Mouse (Mus musculus) midbrain, embryonic 15.5 days (tissue): Measurements from ENCODE around the gene C1ra. TPM values are rescaled to one million over a fixed set of nuclear protein-coding genes. Genes with fewer than 3 reads are reported as not detected.
A peak's percentile ranks its signal among the peaks of the same experiment; 100 is the strongest.
"Not testable (repeated sequence)": the region's sequence is repeated elsewhere in the genome, so short reads cannot be mapped to it uniquely, and the experiment has no call there.

ENCODE experiments used
- ATAC-seq: fragments of 200-750 bp; cut with Nextera tagmentation; replicated peaks from 2 replicates; pipeline ENCODE4 v1.8.0; 2017; ENCODE audit warnings: moderate TSS enrichment
- H3K27ac ChIP-seq: fragments of 300-500 bp; sonication (generic); 2 replicates; pipeline ENCODE4 v1.5.1; 2015; ENCODE audit warnings: mild to moderate bottlenecking, inconsistent platforms
- H3K27me3 ChIP-seq: fragments of 300-500 bp; sonication (generic); replicated peaks from 2 replicates; pipeline ENCODE4 v1.6.1; 2015; ENCODE audit warnings: inconsistent platforms
- H3K36me3 ChIP-seq: fragments of 300-500 bp; sonication (generic); replicated peaks from 2 replicates; pipeline ENCODE4 v1.6.1; 2015; ENCODE audit warnings: inconsistent platforms
- H3K4me1 ChIP-seq: fragments of 300-500 bp; sonication (generic); 2 replicates; pipeline ENCODE4 v1.6.1; 2015; ENCODE audit warnings: inconsistent platforms
- H3K4me2 ChIP-seq: fragments of 300-500 bp; sonication (generic); 2 replicates; pipeline ENCODE4 v1.6.1; 2015; ENCODE audit warnings: inconsistent platforms, mild to moderate bottlenecking, moderate library complexity
- H3K4me3 ChIP-seq: fragments of 300-500 bp; sonication (generic); 2 replicates; pipeline ENCODE4 v1.5.1; 2015; ENCODE audit warnings: mild to moderate bottlenecking, inconsistent platforms
- H3K9ac ChIP-seq: fragments of 300-500 bp; sonication (generic); 2 replicates; pipeline ENCODE4 v1.6.1; 2015; ENCODE audit warnings: mild to moderate bottlenecking, inconsistent platforms
- H3K9me3 ChIP-seq: fragments of 300-500 bp; sonication (generic); 2 replicates; pipeline ENCODE4 v1.6.1; 2016; ENCODE audit warnings: inconsistent platforms
- WGBS: fragments of 180-500 bp; shearing (Covaris S2); methylation state at CpG from one replicate; pipeline ENCODE4 v1.1.7; 2015; ENCODE audit warnings: mixed read lengths; 5-methylcytosine and 5-hydroxymethylcytosine counted together
- polyA plus RNA-seq: library from polyadenylated mRNA; unstranded; fragments of >200 nt; fragmentation: Nextera tagmentation; extraction: Ambion mirVana; gene quantifications from 2 replicates; pipeline ENCODE4 v1.2.1, GENCODE M21; 2015

The C1ra gene
- polyA plus RNA-seq, 1 experiment from 2014 or later: 0.28 TPM

DNA sequence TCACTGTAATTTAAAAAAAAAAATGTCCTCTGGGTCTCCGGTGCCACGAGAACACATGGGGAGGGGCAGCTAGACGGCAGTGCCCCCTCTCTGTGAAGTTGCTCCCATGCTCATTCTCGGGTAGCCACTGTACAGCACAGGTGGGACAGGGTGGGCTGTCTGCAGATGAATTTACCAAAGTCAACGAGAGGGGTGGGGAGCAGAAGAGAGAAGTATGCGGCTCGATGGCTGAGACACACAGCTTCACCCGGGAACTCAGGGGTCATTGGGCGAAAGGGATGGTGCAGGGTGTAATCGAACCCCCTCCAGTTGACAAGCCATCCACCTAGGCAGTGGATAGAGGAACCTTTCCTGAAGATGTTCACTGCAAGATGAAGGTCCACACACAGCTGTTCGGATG, 35.4 kb upstream of the C1ra start:
- Histone ChIP-seq H3K4me2 (no peak overlapping the region), H3K9me3 (no peaks in the 10 kb centered on the region), H3K27me3 (no peaks in the 10 kb centered on the region), H3K4me1 (no peaks in the 10 kb centered on the region), H3K27ac (no peak overlapping the region), H3K9ac (no peak overlapping the region), H3K4me3 (no peak overlapping the region), H3K36me3 (no peaks in the 10 kb centered on the region)
- WGBS: 86% methylated on average over 11 of the region's 11 CpGs
- no peak for ATAC-seq

DNA sequence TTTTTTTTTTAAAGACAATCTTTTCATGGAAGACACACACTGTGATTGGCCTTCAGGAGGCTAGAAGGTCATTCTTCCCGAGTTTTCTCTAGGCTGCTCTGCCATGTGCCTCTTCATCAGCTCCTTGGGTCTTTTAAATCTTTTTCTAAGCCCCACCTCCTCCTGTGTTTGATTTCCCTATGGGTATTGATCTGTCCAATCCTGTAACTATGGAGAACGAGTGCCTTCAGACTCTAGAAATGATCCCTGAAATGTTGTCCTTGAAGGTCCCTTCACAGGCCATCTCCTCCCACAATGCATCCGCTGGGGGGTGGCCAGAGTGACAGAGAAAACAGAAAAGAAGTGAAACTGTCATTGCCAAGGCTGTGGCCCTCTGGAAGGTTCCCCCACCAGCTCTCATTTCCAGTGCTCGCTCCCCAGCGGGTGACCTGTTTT, 35.0 kb upstream of the C1ra start:
- H3K36me3 ChIP-seq: no peaks in the 10 kb centered on the region
- no peak overlapping the region for H3K4me3 ChIP-seq
- no peaks in the 10 kb centered on the region for H3K27me3 ChIP-seq
- no peak overlapping the region for H3K27ac ChIP-seq
- no peak for ATAC-seq
- H3K4me2 ChIP-seq: no peak overlapping the region
- no peaks in the 10 kb centered on the region for H3K4me1 ChIP-seq
- WGBS: 66% methylated on average over 5 of the region's 5 CpGs
- no peaks in the 10 kb centered on the region for H3K9me3 ChIP-seq
- H3K9ac ChIP-seq: no peak overlapping the region

DNA sequence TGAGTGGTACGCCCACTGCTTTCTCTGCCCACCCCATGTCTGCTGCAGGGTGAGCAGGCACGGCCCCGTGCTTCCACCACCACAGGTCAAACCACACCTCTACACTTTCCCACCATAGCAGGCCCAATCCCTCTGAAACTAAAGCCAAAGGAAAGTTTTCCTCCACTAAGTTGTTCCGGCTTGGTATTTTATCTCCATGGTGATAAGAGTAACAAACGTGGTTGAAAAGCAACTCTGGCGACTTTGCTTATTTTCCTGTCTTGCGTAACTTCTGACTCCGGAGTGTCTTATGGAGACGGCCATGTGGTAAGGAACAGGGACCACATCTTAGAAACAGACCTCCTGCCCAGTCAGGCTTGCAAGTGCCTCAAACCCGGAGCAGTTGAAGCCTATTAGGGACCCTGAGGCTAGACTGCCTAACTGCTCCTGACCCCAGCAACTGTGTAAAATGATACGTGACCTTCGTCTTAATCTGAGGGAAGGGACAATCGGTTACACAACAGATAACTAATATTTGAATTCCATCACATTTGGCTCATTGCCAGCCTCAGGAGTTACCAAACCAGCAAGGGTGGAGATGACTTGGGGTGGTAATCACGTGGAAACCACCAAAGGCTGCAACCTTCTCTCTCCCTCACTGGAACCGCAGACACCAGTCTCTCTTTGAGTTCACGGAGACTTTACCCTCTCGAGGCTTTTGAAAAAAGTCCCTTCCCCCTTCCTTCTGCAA, 34.1 kb upstream of the C1ra start:
- Histone ChIP-seq H3K9me3 (no peaks in the 10 kb centered on the region), H3K9ac (no peak overlapping the region), H3K4me1 (no peaks in the 10 kb centered on the region), H3K27ac (no peak overlapping the region), H3K4me2 (no peak overlapping the region), H3K36me3 (no peaks in the 10 kb centered on the region), H3K4me3 (no peak overlapping the region), H3K27me3 (no peaks in the 10 kb centered on the region)
- 83% methylated on average over 17 of the region's 17 CpGs for WGBS
- ATAC-seq: no peak

DNA sequence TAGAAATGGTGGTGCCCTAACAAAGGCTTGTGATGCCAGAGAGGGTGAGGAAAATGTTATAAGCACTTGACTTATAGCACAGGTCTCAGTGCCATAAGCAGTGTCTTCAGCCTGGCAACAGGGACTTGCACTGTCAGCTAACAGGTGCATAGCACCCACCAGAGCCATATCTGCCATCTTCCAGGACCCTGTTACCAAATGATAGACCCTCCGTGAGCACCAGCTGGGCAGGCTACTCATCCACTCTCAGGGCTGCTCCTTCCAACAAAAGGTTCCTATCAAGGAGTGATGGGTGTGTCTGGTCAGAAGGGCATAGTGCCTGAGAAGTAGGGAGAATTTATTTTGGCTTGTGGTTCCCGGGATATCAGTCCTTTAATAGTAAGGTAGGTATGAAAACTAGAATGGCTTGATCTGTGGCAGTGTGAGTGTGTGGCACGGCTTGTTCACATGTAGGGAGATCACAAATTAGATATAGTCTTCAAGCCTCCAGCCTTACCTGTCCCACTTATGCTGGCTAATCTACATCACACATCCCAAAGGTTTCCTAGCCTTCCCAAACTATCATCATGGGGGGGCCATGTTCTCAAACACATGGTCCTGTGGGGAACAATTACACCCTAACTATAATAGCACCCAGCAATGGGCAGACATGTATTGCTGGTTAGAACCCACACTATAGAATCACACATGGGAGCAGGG, 33.2 kb upstream of the C1ra start:
- ATAC-seq: no peak
- H3K4me2 ChIP-seq: no peak overlapping the region
- H3K4me3 ChIP-seq: no peak overlapping the region
- no peaks in the 10 kb centered on the region for H3K9me3 ChIP-seq
- no peaks in the 10 kb centered on the region for H3K27me3 ChIP-seq
- no peak overlapping the region for H3K9ac ChIP-seq
- H3K4me1 ChIP-seq: no peaks in the 10 kb centered on the region
- WGBS: 95% methylated on average over 3 of the region's 3 CpGs
- H3K27ac ChIP-seq: no peak overlapping the region
- no peaks in the 10 kb centered on the region for H3K36me3 ChIP-seq

DNA sequence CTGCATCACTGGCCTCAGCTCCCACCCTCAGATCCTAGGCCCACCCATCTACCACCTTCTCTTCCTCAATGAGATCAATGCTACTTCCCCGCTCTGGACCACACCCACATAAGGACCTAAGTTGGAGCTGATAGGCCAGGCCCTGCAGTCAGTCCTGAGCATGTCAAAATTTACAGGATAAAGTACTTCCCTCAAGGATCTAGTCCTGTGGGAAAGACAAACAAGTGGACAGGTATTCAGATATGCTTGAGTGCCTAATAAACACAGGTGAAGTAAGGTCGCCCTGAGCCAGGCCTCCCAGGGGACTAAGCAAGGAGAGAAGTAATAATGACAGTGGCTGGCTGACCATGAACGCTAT, 32.7 kb upstream of the C1ra start:
- ATAC-seq: no peak

DNA sequence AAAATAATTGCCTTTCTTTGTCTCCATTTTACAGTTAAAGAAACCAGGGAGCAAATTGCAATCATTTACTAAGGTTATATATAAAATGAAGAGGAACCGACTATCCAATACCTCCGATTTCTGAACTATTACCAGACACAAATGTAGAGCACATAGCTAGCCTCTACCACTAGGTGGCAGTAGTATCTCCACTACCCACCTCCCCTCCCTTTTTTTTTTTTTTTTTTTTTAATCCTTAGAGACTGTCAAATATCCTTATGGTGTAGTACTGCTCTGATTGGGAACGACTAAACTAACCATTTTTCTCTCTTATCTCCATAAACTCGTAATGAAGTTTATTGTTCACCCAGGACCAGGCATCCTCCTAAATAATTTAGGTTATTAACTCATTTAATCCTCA, 31.9 kb upstream of the C1ra start:
- no peak for ATAC-seq
- H3K9ac ChIP-seq: no peak overlapping the region
- no peaks in the 10 kb centered on the region for H3K36me3 ChIP-seq
- no peak overlapping the region for H3K27ac ChIP-seq
- H3K4me3 ChIP-seq: no peak overlapping the region
- no peaks in the 10 kb centered on the region for H3K4me1 ChIP-seq
- H3K27me3 ChIP-seq: no peaks in the 10 kb centered on the region
- no peaks in the 10 kb centered on the region for H3K9me3 ChIP-seq
- WGBS: 52% methylated on average over 4 of the region's 4 CpGs
- no peak overlapping the region for H3K4me2 ChIP-seq

More for the DNA sequence above, 32.7 kb upstream of the C1ra start:
- no peak overlapping the region for H3K4me3 ChIP-seq
- H3K27me3 ChIP-seq: no peaks in the 10 kb centered on the region
- no peaks in the 10 kb centered on the region for H3K9me3 ChIP-seq
- H3K4me1 ChIP-seq: no peaks in the 10 kb centered on the region
- H3K27ac ChIP-seq: no peak overlapping the region
- H3K4me2 ChIP-seq: no peak overlapping the region
- H3K36me3 ChIP-seq: no peaks in the 10 kb centered on the region
- H3K9ac ChIP-seq: no peak overlapping the region
- WGBS: 89% methylated on average over 3 of the region's 3 CpGs

DNA sequence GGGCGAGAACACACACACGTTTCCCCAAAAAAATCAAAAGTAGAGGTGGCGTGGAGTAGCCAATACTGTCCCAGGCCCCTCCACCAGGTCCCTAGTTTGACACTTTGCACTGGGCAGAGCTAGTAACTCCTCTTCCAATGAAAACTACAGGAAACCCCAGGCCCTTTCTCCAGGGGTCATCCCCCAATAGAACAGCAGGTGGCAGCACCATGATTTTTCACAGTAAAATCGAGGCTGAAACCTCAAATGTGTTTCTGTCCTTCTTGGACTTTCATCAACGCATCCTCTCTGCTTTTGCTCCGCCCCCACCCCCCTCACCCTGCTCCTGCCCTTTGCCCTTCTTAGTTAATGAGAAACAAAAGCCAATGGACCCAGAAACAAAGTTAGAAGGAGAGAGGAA, 30.6 kb upstream of the C1ra start:
- H3K9me3 ChIP-seq: no peaks in the 10 kb centered on the region
- H3K9ac ChIP-seq: no peak overlapping the region
- H3K27ac ChIP-seq: no peak overlapping the region
- WGBS: 38% methylated on average over 6 of the region's 6 CpGs
- H3K27me3 ChIP-seq: no peaks in the 10 kb centered on the region
- no peak overlapping the region for H3K4me3 ChIP-seq
- no peak for ATAC-seq
- no peaks in the 10 kb centered on the region for H3K4me1 ChIP-seq
- H3K4me2 ChIP-seq: no peak overlapping the region
- H3K36me3 ChIP-seq: no peaks in the 10 kb centered on the region

DNA sequence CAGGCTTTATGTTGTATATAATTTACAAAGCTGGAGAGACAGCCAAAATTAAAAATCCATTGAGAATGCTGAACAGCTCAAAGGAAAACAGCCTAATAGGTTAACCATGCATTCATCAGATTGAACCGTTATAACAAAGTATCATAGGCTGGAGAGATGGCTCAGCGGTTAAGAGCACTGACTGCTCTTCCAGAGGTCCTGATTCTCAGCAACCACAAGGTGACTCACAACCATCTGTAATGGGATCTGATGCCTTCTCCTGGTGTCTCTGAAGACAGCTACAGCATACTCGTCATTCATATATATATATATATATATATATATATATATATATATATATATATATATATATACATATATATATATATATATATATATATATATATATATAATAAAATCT, 28.4 kb upstream of the C1ra start:
- not testable (repeated sequence) for H3K4me1 ChIP-seq, H3K27ac ChIP-seq, H3K4me3 ChIP-seq, ATAC-seq, H3K4me2 ChIP-seq, H3K27me3 ChIP-seq, H3K9me3 ChIP-seq, H3K36me3 ChIP-seq, H3K9ac ChIP-seq
- WGBS: 88% methylated on average over 3 of the region's 3 CpGs

DNA sequence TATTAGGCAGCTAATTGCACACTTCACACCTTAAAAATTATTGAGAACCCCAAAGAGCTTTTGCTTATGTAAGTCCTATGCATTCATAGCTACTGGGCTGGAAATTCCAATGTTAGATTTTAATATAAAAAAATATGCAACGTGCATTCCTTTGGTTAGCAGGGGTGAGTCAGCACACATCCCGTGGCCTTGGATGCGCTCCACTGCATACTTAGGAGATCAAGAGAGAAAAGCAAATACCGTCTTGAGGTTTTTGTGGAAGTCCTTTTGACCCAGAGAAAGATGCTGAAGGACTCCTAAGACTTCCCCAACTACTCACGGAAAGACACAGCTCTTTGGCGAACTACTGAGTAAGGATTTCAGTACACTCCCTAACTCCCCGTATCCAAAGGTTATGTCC, 27.4 kb upstream of the C1ra start:
- H3K9me3 ChIP-seq: no peaks in the 10 kb centered on the region
- H3K4me1 ChIP-seq: no peaks in the 10 kb centered on the region
- H3K4me3 ChIP-seq: no peak overlapping the region
- peak overlapping the region; percentile 45; the same call in 1 of the 2 replicates for H3K4me2 ChIP-seq
- WGBS: 85% methylated on average over 7 of the region's 7 CpGs
- no peaks in the 10 kb centered on the region for H3K36me3 ChIP-seq
- no peaks in the 10 kb centered on the region for H3K27me3 ChIP-seq
- no peak overlapping the region for H3K27ac ChIP-seq
- no peak overlapping the region for H3K9ac ChIP-seq
- no peak for ATAC-seq

DNA sequence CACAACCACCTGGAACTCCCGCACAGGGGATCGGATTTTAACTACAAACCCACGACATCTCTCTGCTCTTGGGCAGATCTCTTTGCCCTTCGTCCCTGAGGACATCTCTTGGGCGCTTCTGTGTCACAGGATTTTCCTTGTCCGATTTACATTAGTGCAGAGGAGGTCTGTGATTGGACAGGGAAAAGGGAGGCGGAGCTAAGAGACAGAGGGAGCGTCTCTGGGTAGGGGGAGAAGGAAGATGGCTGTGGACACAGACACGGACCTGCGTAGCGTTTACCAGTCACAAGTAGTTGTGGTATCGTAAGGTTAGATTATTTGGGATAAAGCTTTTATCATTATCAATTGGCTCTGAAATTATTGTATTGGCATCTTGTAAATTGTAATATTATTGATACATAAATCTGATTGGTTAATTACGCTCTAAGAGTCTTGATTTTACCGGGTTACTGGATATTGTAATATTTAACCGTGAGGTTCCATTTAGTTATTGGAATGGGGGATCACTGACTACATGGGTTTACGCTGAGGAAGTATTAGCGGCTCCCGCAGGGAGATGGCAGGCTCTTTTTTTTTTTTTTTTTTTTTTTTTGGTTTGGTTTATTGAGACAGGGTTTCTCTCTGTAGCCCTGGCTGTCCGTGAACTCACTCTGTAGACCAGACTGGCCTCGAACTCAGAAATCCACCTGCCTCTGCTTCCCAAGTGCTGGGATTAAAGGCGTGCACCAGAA, 26.6 kb upstream of the C1ra start:
- H3K4me1 ChIP-seq: no peaks in the 10 kb centered on the region
- H3K27me3 ChIP-seq: no peaks in the 10 kb centered on the region
- WGBS: 28% methylated on average over 21 of the region's 21 CpGs
- peak overlapping the region; percentile 45 for H3K4me2 ChIP-seq
- peak overlapping the region; percentile 29; the same call in 1 of the 2 replicates for H3K27ac ChIP-seq
- H3K36me3 ChIP-seq: no peaks in the 10 kb centered on the region
- no peak overlapping the region for H3K9ac ChIP-seq
- no peaks in the 10 kb centered on the region for H3K9me3 ChIP-seq
- ATAC-seq: peak; percentile 97
- peak overlapping the region; percentile 27 for H3K4me3 ChIP-seq

DNA sequence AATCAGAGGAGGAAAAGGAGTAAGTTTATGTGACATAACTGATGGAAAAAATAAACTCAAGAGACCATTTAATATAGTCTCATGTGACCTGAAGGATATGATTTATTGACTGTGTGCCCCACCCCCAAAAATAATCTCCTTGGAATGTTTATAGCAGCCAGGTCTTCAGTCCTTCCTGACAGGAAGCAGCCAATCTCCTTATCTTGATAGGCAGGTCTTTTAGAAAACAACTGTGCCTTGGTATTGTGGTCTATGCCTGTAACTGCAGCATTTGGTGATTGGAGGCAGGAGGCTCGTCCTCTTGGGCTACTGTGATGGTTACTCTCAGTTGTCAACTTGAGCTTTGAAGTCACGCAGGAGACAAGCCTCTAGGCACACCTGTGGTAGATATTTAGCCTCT, 24.7 kb upstream of the C1ra start:
- Histone ChIP-seq H3K4me2 (no peak overlapping the region), H3K9me3 (no peaks in the 10 kb centered on the region), H3K27ac (no peak overlapping the region), H3K27me3 (no peaks in the 10 kb centered on the region), H3K4me1 (no peaks in the 10 kb centered on the region), H3K9ac (no peak overlapping the region), H3K4me3 (no peak overlapping the region), H3K36me3 (no peaks in the 10 kb centered on the region)
- WGBS: 70% methylated on average over 2 of the region's 2 CpGs
- ATAC-seq: no peak

DNA sequence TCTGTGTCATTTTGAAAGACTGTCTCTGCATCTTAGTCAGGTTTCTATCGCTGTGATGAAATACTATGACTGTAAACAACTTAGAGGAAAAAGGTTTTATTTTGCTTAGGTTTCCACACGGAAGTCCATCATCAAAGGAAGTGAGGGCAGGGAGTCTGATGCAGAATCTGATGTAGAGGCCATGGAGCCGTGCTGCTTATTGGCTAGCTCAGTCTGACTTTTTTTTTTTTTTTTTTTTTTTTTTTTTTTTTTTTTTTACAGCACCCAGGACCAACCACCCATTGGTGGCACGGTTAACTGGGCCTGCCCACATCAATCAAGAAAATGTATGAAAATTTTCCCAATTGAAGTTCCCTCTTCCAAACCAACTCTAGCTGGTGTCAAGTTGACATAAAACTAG, 23.3 kb upstream of the C1ra start:
- no peaks in the 10 kb centered on the region for H3K27me3 ChIP-seq

More for the DNA sequence above, 23.3 kb upstream of the C1ra start:
- Histone ChIP-seq H3K4me1 (no peaks in the 10 kb centered on the region), H3K36me3 (no peaks in the 10 kb centered on the region), H3K27ac (no peak overlapping the region), H3K9me3 (no peaks in the 10 kb centered on the region), H3K9ac (no peak overlapping the region), H3K4me2 (no peak overlapping the region), H3K4me3 (no peak overlapping the region)
- 81% methylated on average over 4 of the region's 4 CpGs for WGBS
- no peak for ATAC-seq
